Mouse (Mus musculus) spleen, postnatal 4 days (tissue): ENCODE measurements around the gene Magi1.

Experiments
- DNase-seq, 2 experiments: peaks; one replicate each; pipeline ENCODE4 v3.0.0; 2022; ENCODE audit warnings: low spot score in 2 of 2

The Magi1 gene

GRCm38 (mm10) chr6:94257831-94258173, 25.9 kb downstream of the Magi1 start:
- no peak for DNase-seq

- DNase-seq = no peak
These were observed 26.5 kb downstream of the Magi1 start for GRCm38 (mm10) chr6:94256982-94257830.

- DNase-seq = peak in 1 of 2 experiments; percentile 12
These were observed 29.8 kb downstream of the Magi1 start for GRCm38 (mm10) chr6:94253943-94254342.

GRCm38 (mm10) chr6:94251358-94251945, 32.3 kb downstream of the Magi1 start:
- no peak for DNase-seq

DNA sequence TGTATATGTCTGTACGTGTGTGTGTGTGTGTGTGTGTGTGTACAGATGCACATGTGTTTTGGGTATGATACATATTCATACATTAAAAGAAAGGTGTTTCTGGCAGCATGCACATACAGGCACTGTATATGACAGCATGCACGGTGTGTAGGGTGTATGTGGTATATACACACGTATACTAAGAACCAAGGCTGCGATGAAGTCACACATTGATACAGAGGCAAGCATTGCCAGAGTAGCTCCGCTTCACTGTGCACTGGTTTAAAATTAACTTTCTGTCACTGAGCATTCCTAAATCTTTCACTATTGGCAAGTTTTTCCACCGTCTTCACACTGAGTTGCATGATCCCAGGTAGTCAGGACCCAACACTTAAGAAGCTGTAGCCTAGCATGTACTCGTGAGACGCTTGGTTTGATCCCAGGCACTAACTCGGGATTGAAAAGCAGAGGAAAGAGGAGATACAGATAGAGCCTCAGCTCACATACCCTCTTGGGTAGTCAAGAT, 34.4 kb downstream of the Magi1 start:
- no peak for DNase-seq

GRCm38 (mm10) chr6:94241251-94241650, 42.5 kb downstream of the Magi1 start:
- no peak for DNase-seq

DNA sequence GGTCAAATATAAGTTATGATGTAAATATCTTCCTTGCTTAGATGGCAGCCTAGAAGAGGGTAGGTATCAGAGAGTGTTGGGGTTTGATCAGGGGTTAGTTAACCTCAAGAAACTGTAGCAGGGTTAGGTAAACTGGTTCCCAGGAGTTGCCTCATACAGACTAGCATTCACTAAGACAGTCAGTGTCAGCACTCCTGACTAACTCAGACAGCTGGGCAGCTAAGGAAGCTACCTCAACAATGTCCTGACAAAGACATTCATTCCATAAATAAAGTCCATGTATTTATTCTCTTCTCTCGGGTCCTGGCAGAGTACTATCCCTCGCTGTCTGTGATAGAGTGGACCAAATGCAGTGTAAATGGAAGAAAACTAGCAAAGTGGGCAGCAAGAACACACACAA, 45.1 kb downstream of the Magi1 start:
- DNase-seq = no peak

DNA sequence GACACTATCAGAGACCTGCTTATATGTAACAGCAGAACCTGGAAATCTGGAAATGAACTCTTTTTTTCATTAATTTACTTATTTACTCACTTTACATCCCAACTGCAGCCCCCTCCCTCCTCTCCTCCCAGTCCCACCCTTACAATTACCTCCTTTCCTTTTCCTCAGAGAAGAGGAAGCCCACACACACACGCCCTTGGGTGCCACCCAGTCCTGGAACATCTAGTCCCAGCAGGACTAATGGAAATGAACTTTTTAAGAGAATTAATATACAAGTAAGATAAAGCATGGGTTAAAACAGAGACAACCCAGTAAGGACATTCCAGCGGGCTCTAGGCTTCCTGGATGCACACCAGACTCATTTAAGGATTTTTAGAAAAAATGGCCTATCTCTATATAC, 46.8 kb downstream of the Magi1 start:
- DNase-seq = no peak

GRCm38 (mm10) chr6:94232243-94232785, 51.4 kb downstream of the Magi1 start:
- DNase-seq = no peak

DNA sequence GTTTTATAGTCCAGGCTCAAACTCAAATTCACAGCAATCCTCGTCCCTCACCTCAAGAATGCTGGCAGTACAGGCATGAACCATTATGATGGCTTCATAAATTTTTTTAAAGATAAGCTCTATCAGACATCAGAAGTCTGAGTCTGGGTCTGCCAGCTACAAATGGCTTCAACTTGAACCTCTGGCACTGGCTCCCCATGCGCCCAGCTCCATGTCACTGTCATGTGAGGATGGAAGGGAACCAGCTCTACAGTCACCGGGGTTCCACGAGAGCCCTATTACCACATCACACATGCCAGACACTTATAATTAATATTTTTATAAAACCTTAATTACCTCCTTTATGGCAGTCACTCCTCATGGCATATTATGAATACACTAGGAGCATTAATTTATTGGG, 51.9 kb downstream of the Magi1 start:
- no peak for DNase-seq

DNA sequence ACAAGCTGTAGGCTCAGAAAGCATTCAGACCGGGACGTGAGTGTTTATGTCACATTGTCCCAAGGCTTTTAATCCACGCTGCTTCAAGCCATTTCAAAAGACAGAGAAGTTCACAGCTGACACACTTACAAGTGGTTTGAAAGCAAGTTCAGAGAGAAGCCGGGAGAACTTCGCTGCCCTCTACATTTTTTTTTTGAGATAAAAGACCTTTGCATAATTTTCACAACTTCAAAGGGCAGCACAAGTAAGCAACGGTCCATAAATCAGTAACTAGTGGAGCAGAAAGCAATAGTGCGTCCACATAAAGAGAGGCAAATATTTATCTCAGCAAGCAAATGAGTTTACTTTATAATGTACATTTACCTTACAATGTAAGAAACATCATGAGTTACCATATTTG, 52.4 kb downstream of the Magi1 start:
- no peak for DNase-seq

- DNase-seq = no peak
These were observed 52.8 kb downstream of the Magi1 start for GRCm38 (mm10) chr6:94230918-94231317.

DNA sequence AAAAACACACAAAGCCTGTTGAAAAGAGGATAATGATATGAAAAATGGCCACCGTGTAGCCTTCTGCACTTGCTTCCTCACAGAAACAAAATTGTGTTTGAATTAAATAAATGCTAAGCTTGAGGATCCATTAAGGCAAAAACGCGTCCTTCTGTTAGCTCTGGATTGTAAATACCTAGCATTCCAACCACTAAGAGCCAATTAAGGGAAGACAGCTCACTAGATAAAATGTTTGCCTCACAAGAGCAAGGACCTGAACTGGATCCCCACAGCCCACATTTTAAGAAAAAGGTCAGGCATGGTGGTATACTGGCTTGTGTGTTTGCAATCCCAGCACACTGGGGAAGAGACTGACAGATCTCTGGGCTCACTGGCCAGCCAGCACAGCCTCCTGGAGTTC, 53.6 kb downstream of the Magi1 start:
- no peak for DNase-seq

DNA sequence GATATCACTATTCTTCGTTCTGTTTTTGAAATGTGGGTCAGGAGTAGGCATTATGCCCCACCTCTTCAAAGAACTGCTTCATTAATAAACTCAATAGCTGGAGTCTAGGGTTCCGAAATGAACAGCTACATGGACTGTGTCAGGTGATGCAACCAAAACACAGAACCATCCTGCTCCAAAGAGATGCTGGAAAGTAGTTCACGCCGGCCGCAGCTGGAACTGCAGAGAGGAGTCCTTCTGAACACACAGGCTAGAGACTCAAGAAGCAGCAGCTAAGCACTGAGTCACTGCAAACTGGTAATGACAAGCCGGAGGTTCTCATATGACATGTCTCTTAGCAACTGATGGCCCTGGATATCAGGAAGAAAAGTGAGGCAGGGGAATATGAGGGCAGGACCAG, 57.5 kb downstream of the Magi1 start:
- no peak for DNase-seq

DNA sequence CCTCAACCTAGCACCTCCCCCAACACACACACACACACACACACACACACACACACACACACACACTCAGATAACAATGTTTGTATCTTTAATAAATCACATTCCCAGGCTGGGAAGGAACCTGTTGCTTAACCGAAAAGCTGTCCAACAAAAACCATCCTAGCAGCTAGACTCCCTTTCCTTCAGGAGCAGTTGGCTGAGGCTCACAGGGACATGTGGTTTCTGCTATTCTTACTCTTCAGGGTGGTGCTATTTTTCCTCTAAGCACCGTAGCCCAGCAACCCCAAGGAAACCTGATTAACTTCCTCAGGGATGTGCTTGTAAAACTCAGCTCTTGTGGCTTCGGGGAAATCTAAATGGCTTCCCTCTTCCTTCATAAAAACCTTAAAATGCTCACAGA, 57.9 kb downstream of the Magi1 start:
- DNase-seq = no peak

DNA sequence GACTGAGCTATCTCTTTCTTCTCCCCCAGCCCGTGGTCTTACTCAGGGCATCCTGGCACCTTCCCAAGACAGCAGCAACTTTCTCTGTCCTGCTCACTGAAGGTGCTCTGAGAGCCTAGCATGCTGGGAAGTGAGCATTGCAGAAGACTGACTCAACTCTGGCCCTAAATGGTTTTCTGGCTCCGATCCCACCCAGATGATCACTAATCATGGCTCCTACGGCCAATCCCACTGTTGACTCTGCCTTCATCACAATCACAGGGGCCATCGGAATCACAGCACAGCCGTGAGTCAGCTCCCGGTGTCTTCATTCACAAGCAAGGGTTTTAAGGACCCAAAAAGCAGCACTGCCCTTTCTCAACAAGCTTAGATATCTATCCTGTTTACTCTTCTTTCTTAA, 58.6 kb downstream of the Magi1 start:
- no peak for DNase-seq

DNA sequence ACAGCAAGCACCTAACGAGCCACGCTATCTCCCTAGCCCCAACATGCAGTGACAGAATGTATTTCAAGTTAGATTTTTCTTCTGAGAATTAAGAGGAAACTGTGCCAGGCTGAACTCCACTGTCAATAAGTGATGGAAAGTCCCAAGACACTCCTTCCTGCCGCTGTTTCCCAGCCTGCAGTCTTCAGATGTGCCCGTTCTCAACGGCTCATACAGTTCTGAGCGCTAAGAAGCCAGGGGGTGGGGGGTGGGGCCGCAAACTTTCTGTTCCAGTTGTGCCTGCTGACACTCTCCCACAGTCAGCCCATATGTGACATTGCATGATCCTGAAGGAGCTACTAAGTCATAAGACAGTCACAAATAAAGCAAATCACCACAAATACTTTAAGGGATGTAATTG, 61.5 kb downstream of the Magi1 start:
- no peak for DNase-seq

DNA sequence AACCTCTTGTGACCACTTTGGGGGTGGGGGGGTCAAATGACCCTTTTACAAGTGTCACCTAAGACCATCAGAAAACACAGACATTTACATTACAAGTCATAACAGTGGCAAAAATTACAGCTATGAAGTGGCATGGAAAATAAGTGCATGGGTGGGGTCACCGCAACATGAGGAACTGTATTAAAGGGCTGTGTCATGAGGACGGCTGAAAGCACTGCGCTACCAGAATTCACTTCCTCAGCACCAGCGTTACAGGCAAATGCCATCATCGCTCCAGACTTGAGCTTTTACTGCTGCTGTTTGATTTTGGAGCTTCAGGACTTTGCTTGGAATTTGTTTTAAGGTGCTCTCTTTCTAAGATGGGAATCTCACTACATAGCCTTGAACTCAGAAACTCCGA, 62.0 kb downstream of the Magi1 start:
- no peak for DNase-seq

DNA sequence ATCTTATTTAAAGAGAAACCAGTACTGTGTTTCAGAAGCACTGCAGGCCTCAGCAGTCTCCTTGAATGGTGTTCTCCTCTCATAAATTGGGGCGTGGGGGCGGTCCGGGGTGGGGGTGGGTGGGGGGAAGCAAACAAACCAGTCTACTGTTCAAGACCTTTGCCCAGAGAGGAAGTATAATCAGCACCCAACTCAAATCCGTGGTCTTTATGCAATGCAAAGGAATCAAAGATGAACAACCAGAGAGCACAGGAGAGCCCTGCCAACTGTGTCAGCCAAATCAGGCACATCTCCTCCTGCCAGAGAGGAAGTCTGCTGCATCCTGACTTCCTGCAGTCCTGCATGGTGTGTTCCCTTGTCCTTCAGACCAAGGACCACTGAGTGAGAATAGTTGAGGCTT, 65.6 kb downstream of the Magi1 start:
- peak in 1 of 2 experiments; percentile 14 for DNase-seq

- no peak for DNase-seq
These were observed 67.9 kb downstream of the Magi1 start for GRCm38 (mm10) chr6:94215834-94216233.

- no peak for DNase-seq
These were observed 68.7 kb downstream of the Magi1 start for GRCm38 (mm10) chr6:94214895-94215538.

GRCm38 (mm10) chr6:94205926-94206325, 77.8 kb downstream of the Magi1 start:
- DNase-seq = no peak
